Mouse (Mus musculus): ENCODE data around the gene Hyal2.

DNA sequence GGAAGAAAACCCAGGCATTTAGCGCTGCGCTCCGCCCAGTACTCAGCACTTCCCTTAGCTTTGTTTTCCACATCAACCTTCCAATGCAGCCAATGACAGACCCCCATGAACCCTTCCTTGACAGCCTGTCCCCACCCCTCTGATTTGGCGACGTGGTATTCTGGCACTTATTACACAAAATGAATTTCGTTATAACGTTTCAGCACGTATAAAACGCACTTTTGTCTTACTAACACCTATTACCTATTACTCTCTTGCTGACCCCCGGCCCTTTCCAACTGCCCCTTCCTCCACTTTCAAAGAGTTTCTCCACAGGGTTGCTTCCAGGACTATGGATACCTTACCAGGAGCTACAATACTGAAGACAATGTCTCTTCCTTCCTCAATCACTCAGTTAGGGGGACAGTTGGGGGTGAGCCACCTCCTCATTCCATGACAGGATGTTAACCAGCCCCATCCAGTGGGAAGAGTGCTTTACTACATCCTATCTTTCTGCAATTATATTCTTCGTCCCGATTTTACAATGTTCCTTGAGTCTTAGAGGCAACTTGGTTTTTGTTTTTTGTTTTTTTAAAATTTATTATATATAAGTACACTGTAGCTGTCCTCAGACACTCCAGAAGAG, 45.3 kb downstream of the Hyal2 start:
- TF ChIP-seq EP300 (IDR thresholded peaks at IDR 0.05; ENCODE audit: low read depth) (no peak), CTCF (IDR thresholded peaks at IDR 0.05; ENCODE audit: low read depth) (no peak)

Data from liver, postnatal 0 days (tissue).